Mouse (Mus musculus): ENCODE measurements at regions not wholly inside any gene's neighbourhood (a gene's known extent, or its start where the extent isn't known, plus 50 kb on each side); places are given as distances from the start of the nearest gene placed in this dataset.

GRCm38 (mm10) chr11:40309646-40310045, 385.4 kb downstream of the Mat2b start:
- in situ Hi-C loops (cut with MboI, MseI) = loop anchor here in 1 of 2 experiments (10.0 kb wide), 1 partner anchor 475 kb away; no protein-coding TSS in a partner anchor

- in situ Hi-C loops (cut with MboI, MseI) = loop anchor here in 1 of 2 experiments (10.0 kb wide), 1 partner anchor 468 kb away; no protein-coding TSS in a partner anchor
Observed at GRCm38 (mm10) chr11:40302568-40302967, 392.4 kb downstream of the Mat2b start.

- in situ Hi-C loops (cut with MboI, MseI) = loop anchor here in 1 of 2 experiments (10.0 kb wide), 1 partner anchor 465 kb away; no protein-coding TSS in a partner anchor
Observed at GRCm38 (mm10) chr11:40299987-40300386, 395.0 kb downstream of the Mat2b start.

GRCm38 (mm10) chr11:40286936-40287335, 408.1 kb downstream of the Mat2b start:
- in situ Hi-C loops (cut with MboI, MseI) = no loop called here

GRCm38 (mm10) chr11:40286391-40286790, 408.6 kb downstream of the Mat2b start:
- in situ Hi-C loops (cut with MboI, MseI) = no loop called here

GRCm38 (mm10) chr11:40276737-40277136, 418.3 kb downstream of the Mat2b start:
- in situ Hi-C loops (cut with MboI, MseI) = no loop called here

GRCm38 (mm10) chr11:40253123-40253522, 441.9 kb downstream of the Mat2b start:
- in situ Hi-C loops (cut with MboI, MseI) = no loop called here

GRCm38 (mm10) chr11:40252399-40252798, 442.6 kb downstream of the Mat2b start:
- in situ Hi-C loops (cut with MboI, MseI) = no loop called here

GRCm38 (mm10) chr11:40251131-40251530, 443.9 kb downstream of the Mat2b start:
- in situ Hi-C loops (cut with MboI, MseI) = no loop called here

GRCm38 (mm10) chr11:40216391-40216790, 478.6 kb downstream of the Mat2b start:
- in situ Hi-C loops (cut with MboI, MseI) = no loop called here
